Mouse (Mus musculus) macrophage (primary cell): Measurements from ENCODE around the gene Nell1. TPM values are rescaled to one million over a fixed set of nuclear protein-coding genes. Genes with fewer than 3 reads are reported as not detected.

ENCODE experiments used
- H3K27ac ChIP-seq: fragments of 350-480 bp; formaldehyde crosslinking; 2 replicates; pipeline ENCODE4 v1.9.0; 2021
- H3K36me3 ChIP-seq: fragments of 350-480 bp; formaldehyde crosslinking; 2 replicates; pipeline ENCODE4 v1.9.0; 2021; ENCODE audit errors: inconsistent target
- H3K4me3 ChIP-seq: fragments of 350-480 bp; formaldehyde crosslinking; 2 replicates; pipeline ENCODE4 v1.9.0; 2021; ENCODE audit errors: inconsistent target
- H3K79me2 ChIP-seq: fragments of 350-480 bp; formaldehyde crosslinking; 2 replicates; pipeline ENCODE4 v1.9.0; 2021; ENCODE audit errors: inconsistent target
- WGBS: methylation state at CpG from one replicate; pipeline ENCODE4 v1.1.7; 2026; ENCODE audit warnings: inconsistent platforms; ENCODE audit not compliant: missing documents; 5-methylcytosine and 5-hydroxymethylcytosine counted together
- polyA plus RNA-seq: library from polyadenylated mRNA; stranded (reverse); fragments of 250-400 nt; gene quantifications from 3 replicates; pipeline ENCODE4 v1.2.4, GENCODE M21; 2018; ENCODE audit warnings: inconsistent platforms

The Nell1 gene
- polyA plus RNA-seq, 1 experiment from 2014 or later = not detected

DNA sequence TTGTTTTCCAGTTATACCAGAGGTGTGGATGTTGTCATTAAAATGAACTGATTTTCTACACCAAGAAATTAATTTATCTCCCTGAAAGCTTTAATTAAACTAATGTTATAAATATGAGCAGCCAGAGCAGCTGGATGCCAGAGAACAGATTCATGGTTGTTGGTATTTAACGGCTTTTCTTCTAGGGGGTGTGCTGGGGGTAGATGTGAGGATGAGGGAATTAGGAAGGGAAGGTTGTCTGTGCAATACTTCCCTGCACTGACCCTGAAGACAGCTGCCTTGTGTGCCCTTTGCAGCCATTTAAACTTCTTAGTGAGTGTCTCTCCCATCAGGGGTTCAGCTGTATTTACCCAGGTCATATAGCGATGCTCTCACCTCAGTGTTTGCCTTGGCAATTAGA lies 176.2 kb downstream of the Nell1 start:
- Histone ChIP-seq H3K79me2 (no peaks in the 10 kb centered on the region), H3K27ac (no peak overlapping the region), H3K4me3 (no peak overlapping the region), H3K36me3 (no peaks in the 10 kb centered on the region)
- WGBS = 78% methylated on average over 2 of the region's 2 CpGs

DNA sequence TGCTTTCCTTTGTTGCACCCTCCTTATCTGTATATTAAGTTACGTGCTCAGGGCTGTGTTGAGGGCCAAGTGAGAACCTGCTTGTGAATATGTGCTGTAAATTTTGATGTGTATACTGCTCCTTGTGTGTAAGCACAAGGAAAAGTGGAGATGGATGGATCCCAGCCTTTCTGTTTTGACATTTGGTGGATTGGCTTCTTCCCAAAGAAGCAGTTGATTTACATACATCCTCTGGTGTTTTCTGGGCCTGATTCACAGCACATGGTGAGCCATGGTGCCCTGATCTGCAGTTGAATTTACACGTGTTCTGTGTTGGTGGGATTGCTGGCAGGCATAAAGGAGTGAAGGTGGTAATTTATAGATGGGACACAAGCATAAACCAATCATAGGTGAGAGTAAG lies 179.0 kb downstream of the Nell1 start:
- Histone ChIP-seq H3K27ac (no peak overlapping the region), H3K4me3 (no peak overlapping the region), H3K36me3 (no peaks in the 10 kb centered on the region), H3K79me2 (no peaks in the 10 kb centered on the region)
- 67% methylated on average over 2 of the region's 2 CpGs for WGBS

DNA sequence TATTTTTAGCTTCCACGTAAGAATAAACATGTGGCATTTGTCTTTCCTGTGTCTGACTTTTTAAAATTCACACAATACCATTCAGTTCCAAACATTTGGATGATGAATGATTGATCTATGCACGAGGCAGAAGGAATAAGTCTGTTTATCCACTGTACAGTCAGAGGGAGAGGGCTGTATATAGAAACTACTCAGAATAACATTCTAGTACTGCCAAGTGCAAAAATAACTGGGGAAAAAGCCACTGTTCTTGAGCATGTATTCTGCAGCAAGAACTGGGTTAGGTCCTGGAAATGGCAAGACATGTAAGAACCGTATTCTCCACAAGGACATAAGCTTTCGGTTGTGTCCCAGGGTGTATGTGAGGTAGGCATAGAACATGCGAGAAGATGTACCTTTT lies 187.9 kb downstream of the Nell1 start:
- H3K79me2 ChIP-seq = no peaks in the 10 kb centered on the region
- no peak overlapping the region for H3K4me3 ChIP-seq
- WGBS = 77% methylated on average over 5 of the region's 5 CpGs
- no peaks in the 10 kb centered on the region for H3K36me3 ChIP-seq
- H3K27ac ChIP-seq = no peak overlapping the region

DNA sequence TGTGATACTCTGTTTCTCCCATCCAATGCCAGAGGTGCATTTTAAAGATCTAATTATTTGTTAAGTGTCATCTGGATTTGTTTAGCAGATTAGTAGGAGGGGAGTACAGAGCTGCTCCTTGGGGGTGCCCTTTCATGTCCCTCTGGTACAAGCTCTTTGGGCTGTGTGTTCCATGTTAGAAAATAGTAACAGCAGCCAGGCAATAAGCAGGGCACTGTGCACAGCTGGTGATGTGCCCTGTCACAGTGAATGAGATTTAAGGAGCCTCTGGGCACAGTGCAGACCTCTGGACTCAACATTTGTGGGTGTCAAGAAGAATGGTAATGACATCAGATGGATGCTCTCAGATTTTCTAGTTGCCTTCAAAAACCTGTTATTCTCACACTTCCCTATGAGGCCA lies 194.1 kb downstream of the Nell1 start:
- no peaks in the 10 kb centered on the region for H3K36me3 ChIP-seq
- no peak overlapping the region for H3K27ac ChIP-seq
- no peak overlapping the region for H3K4me3 ChIP-seq
- H3K79me2 ChIP-seq = no peaks in the 10 kb centered on the region

DNA sequence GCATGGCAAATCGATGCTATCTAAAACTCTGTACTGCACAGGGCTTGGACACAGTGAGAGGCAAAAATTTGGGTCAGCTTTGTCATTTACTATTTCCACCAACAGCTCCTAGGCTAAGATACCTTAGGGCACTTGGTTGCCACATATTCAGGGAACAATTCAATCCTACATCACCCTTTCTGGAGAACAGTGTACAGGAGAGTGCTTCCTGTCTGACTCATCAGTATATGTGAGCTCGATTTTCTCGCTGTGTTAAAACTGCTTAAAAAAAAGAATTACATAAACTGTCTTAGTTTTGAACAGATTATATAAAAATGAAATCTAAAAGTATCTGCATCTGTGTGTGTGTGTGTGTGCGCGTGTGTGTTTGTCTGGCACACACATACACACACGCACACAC lies 211.6 kb downstream of the Nell1 start:
- 88% methylated on average over 6 of the region's 6 CpGs for WGBS
- no peak overlapping the region for H3K27ac ChIP-seq
- no peak overlapping the region for H3K4me3 ChIP-seq
- no peaks in the 10 kb centered on the region for H3K79me2 ChIP-seq
- no peaks in the 10 kb centered on the region for H3K36me3 ChIP-seq

DNA sequence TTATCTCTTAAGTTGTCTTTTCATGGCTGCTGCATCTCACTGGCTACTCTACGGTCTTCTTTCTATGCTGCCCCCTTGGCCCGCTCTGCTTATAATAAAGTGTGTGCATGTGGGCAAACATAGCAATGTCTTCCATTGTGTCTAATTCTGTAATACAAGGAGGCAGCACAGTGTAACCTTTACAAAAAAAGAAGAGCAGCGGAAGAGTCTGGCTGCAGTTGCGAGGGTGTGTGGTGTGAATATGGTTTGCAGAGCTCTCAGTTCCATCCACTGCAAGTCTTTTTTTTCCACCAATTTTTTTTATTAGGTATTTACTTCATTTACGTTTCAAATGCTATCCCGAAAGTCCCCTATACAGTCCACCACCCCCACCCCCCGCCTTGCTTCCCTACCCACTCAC lies 219.3 kb downstream of the Nell1 start:
- Histone ChIP-seq H3K4me3 (no peak overlapping the region), H3K36me3 (no peaks in the 10 kb centered on the region), H3K27ac (no peak overlapping the region), H3K79me2 (no peaks in the 10 kb centered on the region)
- WGBS = 91% methylated on average over 6 of the region's 7 CpGs

DNA sequence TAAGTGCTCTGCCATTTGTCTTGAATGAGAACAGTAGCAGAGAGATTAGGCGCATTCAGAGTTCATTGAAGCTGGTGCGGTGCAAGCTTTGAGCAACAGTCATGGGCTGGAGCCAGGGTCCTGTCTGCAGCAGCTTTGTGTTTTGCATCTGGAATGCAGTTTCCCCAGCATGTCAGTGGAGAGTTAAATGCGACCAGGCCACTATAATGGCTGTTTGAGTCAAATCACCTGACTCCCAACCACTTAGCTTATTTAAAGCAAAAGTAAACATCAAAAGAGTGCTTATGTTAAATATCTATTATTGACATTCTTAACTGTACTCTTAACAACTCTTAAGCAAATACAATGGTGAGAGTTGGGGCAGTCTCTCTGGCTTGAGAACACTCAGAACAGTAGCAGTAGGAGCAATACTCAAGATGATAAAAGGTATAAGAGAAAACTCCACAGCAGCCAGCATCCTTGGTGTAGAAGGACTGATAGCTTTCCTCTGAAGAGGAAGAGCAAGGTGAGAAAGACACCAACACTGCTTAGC lies 220.5 kb downstream of the Nell1 start:
- no peaks in the 10 kb centered on the region for H3K79me2 ChIP-seq
- H3K4me3 ChIP-seq = no peak overlapping the region
- WGBS = 72% methylated on average over 3 of the region's 3 CpGs
- H3K27ac ChIP-seq = no peak overlapping the region
- H3K36me3 ChIP-seq = no peaks in the 10 kb centered on the region

DNA sequence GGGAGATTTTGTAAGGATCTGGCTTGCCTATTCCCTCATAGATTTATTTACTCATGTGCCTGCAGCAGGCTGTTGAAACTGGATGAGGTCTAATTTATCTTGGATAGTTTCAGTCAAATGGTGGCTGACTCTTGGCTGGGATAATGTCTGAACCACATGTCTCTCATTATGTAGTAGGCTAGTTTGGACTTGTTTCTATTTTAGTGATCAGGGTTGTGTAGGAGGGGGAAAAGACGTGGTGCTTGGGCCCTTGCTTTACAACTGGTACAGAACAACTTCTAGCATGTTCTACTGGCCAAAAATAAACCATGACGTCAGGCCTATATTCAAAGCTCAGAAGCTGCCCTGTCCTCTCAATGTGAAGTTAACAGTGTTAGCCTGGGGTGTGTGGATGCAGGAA lies 230.6 kb downstream of the Nell1 start:
- H3K4me3 ChIP-seq = no peak overlapping the region
- 36% methylated on average over 2 of the region's 2 CpGs for WGBS
- H3K27ac ChIP-seq = no peak overlapping the region
- no peaks in the 10 kb centered on the region for H3K36me3 ChIP-seq
- no peaks in the 10 kb centered on the region for H3K79me2 ChIP-seq

DNA sequence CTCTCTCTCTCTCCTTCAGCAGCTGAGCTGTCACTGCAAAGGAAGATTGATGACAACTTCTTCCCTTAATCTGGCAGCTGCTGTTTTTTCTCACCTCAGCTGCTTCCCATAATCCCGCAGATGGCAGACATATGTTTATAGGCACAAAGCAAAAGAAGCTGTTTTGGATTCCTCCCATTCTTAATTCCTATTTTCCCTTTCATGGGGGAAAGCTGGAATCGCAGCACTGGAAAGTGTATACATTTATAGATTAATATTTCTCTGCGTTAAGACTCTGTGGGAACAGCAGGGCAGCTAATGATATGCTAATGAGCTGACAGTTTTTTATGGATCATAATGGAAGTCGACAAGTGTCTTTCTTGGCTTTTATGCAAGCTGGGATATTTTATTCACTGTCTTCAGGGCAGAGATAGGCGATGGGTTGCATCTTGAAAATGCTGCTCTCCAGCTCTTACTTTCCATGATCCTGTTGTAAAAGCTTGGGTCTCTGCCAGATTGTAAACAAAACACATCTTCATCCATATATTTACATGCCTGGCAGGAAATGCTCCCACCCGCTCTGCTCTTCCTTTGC lies 236.1 kb downstream of the Nell1 start:
- Histone ChIP-seq H3K79me2 (no peaks in the 10 kb centered on the region), H3K4me3 (no peak overlapping the region), H3K27ac (no peak overlapping the region), H3K36me3 (no peaks in the 10 kb centered on the region)
- 57% methylated on average over 6 of the region's 6 CpGs for WGBS

DNA sequence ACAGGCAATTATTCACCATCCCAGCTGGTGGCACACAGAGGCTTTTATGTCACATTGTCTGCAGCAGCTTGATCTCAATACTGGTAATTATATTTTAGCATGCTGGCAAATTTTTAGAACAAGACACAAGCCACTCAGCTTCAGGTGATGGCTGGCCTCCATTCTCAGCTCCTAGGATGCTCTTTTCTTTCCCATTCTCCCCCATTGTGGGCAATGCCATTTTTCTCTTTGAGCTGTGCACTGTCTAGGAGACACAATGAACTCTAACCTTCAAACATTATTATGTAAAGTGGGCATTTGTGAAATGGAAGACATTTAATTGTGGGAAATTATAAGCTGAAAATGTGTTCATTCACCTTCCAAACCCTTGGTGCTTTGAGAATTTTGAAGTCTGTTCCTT lies 247.2 kb downstream of the Nell1 start:
- no peaks in the 10 kb centered on the region for H3K36me3 ChIP-seq
- H3K27ac ChIP-seq = no peak overlapping the region
- no peak overlapping the region for H3K4me3 ChIP-seq
- H3K79me2 ChIP-seq = no peaks in the 10 kb centered on the region

DNA sequence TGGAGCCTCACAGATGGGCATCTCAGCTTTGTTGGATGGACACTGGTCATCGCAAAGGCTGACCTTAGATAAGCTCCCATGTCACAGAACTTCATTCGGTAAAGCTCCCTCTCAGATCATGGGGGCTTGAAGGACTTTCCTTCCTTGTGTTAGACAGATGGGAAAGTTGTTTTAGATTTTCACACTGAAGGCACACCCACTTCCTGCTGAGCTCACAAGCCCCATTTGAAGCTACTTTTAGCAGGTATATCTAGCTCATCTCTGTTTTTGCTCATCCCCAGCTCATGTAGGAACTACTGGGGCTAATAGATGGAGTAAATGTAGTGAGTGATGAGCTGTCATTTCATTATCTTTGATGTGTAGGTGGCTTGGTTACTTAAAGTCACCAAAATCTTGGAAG lies 252.0 kb downstream of the Nell1 start:
- 90% methylated on average over 2 of the region's 2 CpGs for WGBS
- Histone ChIP-seq H3K36me3 (no peaks in the 10 kb centered on the region), H3K4me3 (no peak overlapping the region), H3K27ac (no peak overlapping the region), H3K79me2 (no peaks in the 10 kb centered on the region)

DNA sequence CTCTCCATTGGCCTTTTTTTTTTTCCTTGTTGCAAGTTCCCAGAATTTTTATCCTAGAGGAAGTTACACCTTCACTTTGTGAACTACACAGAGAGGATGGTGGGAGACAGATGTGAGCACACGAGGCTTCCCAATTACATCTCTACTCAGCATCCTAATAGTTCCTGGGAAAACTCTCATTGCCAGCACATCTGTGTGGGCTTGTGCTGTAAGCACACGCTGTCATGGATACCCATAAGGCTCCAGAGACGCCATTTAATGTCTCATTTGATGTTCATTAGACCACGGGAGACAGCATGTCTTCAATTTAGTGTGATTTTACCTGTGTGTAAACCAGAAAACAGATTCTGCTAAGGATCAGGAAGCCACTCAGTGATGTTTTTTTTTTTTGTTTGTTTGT lies 253.6 kb downstream of the Nell1 start:
- H3K27ac ChIP-seq = no peak overlapping the region
- 68% methylated on average over 4 of the region's 4 CpGs for WGBS

DNA sequence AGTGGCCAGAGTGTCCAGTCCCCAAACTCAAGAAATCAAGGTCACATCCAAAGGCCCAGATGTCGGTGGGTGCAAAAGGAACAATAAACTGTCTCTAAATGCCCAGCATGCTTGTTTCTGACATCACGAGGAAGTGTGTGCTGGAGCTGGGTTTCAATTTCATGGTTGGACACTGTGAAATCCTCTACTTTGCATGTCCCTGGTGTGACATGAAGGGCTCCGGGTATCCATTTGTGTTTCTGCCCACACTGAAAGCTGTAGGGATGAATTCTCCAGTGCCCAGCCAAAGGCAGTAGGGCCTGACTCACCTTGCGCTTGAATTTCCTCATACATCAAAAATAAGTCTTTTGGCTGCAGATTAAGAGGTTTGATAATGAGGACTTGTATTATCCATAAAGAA lies 266.5 kb downstream of the Nell1 start:
- no peak overlapping the region for H3K27ac ChIP-seq
- H3K4me3 ChIP-seq = no peak overlapping the region
- H3K36me3 ChIP-seq = no peaks in the 10 kb centered on the region
- H3K79me2 ChIP-seq = no peaks in the 10 kb centered on the region
- 87% methylated on average over 4 of the region's 4 CpGs for WGBS

More for the DNA sequence above, 253.6 kb downstream of the Nell1 start:
- Histone ChIP-seq H3K4me3 (no peak overlapping the region), H3K79me2 (no peaks in the 10 kb centered on the region), H3K36me3 (no peaks in the 10 kb centered on the region)

DNA sequence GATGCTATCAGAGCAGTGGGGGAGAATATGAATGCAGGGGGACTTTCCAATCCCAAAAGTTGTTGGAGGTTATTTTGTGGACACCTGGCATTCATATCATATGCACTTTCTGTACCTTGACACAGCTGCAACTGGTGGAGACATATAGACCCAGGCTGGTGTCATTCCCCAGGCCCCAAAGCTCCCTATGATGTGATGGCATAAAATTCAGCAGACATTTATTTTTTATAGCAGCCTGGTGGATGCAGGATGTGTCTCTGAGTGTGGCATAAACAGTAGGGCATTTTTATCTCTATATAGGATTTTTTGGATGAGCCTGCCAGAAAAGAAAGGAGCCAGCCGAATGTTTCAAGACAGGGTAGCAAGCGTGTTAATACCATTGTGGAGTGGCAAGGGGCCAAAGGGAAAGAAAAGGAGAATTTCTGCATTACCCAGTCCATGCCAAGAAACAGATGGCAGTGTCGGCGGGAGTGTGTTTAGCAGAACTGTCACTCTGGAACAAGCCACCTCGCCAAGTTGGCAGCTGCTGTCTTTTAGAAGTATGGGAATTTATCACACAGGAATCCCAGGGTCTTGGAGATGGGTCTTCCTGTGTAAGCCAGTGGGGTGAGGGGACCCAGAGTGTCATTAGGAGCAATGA lies 267.1 kb downstream of the Nell1 start:
- H3K79me2 ChIP-seq = no peaks in the 10 kb centered on the region
- no peak overlapping the region for H3K27ac ChIP-seq
- H3K4me3 ChIP-seq = no peak overlapping the region
- 79% methylated on average over 5 of the region's 5 CpGs for WGBS
- no peaks in the 10 kb centered on the region for H3K36me3 ChIP-seq

DNA sequence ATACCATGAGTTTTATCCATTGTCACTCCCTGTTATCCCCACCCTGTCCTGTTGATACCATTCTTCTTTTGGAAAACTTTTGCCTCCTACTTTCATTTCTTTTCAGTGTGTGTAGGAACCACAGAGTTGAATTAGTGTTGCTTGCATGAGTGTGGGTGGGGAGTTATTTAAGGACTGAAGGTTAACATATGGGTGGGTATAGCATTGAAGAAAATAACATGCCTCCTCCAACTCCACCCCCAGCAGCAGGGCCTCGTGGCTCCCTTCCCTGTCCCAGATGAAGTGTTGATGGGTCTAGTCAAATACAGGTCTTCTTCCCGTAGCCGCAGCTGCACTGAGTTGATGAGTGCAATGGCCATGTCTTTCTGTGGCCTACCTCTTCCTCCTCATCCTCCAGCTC lies 278.5 kb downstream of the Nell1 start:
- H3K27ac ChIP-seq = no peak overlapping the region
- H3K79me2 ChIP-seq = no peaks in the 10 kb centered on the region
- no peaks in the 10 kb centered on the region for H3K36me3 ChIP-seq
- WGBS = 71% methylated on average over 3 of the region's 3 CpGs
- H3K4me3 ChIP-seq = no peak overlapping the region

DNA sequence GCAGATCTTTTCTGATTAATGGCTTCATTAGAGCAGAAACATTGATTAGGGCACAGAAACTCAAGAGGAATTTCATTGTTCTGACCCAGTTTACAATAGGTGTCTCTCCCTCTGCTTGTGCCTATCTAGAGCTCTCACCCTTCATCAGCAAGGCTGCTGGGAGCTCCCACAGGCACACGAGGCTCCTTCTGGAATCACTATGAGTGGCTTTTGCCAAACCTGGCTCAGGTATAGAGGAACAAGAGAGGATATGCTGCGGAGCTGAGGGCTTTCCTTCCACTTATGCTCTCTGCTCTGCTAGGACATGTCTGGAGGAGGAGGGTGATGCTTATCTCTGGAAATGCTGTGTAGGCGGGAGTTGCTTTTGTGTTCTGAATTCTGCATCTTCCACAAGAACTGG lies 285.4 kb downstream of the Nell1 start:
- WGBS = 65% methylated on average over 3 of the region's 3 CpGs
- Histone ChIP-seq H3K4me3 (no peak overlapping the region), H3K79me2 (no peaks in the 10 kb centered on the region), H3K27ac (no peak overlapping the region), H3K36me3 (no peaks in the 10 kb centered on the region)
